Mouse (Mus musculus) activated CD4-positive, CD25-positive, alpha-beta regulatory T cell, adult 4 months (primary cell): ENCODE results near the gene Cnot10. TPM values are rescaled to one million over a fixed set of nuclear protein-coding genes. Genes with fewer than 3 reads are reported as not detected.
A peak's percentile ranks its signal among the peaks of the same experiment; 100 is the strongest.

Experiments used
- ATAC-seq: one replicate; pipeline ENCODE4 v1.8.0; 2017
- polyA plus RNA-seq, 2 experiments: library from polyadenylated mRNA; unstranded; fragments of 100-300 nt; shearing (Covaris generic); gene quantifications; one replicate each; pipeline ENCODE4 v1.2.1; 2017

Gene Cnot10
- polyA plus RNA-seq: 10 to 100 TPM; 20.6 to 27.2 TPM

DNA sequence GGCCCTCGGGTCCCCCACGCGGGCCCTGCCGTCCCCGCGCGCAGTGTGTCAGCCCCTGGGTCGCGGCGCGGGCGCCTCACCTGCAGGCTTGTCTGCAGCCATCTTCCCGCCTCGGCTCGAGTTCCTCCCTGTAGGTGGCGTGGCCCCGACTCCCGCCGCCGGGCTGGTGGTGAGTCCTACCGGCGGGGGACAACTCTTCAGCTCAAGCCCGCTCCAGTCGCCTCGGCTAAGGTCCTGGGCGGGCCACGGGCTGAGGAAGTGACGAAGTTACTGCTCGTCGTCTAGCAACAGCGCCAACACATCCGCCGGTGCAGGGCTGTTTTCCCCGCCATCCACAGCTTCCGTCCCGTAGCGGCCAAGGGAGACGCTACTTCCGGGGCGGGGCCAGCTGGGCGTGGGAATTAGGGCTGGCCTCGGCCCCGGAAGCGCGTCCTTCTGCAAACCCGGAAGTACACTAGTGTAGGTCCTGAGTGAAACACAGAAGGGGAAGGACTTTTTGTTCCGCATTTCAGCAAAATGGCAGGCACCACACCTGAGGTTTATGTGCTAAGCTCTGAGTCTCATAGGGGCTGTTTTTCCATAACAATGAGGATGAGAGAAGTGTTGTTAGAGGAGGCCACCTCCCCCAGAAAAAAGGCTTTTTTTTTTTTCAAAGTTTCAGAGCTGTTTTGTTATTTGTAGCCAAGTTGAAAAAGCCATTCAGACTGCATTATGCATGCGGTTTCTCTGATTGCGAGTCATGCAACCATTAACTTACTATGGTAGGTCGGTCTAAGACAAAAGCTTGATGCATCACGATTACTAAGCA lies at the start of gene Cnot10:
Gene Cnot10 (minus strand): TSS at position 346 of the 808 bp plus-strand sequence.
- peak; percentile 99 for ATAC-seq

DNA sequence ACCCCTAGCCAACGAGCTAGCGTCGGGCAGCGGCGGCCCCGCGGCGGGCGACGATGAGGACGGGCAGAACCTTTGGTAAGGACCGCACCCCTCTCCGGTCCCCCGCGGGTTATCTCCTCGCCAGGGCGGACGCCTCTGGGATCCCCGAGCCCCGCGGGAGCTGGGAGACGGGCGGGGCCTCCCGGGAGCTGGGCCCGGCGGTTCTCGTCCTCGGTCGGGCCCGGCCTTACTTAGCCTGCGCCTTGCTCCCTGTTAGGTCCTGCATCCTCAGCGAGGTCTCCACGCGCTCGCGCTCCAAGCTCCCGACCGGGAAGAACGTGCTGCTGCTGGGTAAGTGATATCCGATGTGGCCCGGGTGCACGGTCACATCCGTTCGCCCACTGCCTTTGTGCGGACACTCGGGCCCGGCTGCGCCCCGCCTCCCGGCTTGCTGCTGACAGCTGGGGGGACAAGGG lies 49.0 kb upstream of the Cnot10 start:
- peak; percentile 41 for ATAC-seq

DNA sequence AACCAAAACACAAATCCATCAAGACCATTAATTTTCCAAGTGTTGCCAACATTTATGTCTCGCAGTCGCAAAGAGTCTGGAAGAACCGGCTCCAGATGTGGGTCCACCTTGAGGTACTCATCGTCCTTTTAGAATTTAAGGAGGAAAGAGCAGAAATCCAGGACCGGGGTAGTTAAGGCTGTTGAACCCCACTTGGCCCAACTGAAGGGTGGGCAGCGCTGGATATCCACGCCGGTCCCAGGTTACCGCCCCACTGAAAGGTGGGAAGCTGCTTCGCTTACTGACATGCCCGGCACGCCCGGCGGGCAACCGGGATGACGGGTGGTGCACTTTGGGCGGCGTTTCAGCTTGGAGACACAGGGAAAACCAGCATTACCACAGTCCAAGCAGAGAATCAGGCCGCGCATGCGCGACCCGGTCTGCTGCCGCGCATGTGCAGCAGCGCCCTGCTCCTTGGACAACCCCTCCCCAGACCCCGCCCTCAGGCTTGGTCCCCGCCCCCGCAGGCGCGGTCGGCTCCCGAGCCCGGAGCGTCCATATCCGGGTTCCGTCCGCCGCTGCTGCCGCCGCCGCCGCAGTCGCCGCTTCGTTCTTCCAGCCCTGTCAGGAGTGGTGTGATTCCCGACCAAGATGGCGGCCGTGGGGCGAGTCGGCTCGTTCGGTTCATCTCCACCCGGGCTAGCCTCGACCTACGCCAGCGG lies 48.4 kb upstream of the Cnot10 start, which contains the start of gene Dync1li1:
Gene Dync1li1 (plus strand): TSS at position 539 of the 701 bp plus-strand sequence.
- peak; percentile 71 for ATAC-seq

- ATAC-seq: no peak
Observed at GRCm38 (mm10) chr9:114687639-114688038, 47.7 kb upstream of the Cnot10 start.

DNA sequence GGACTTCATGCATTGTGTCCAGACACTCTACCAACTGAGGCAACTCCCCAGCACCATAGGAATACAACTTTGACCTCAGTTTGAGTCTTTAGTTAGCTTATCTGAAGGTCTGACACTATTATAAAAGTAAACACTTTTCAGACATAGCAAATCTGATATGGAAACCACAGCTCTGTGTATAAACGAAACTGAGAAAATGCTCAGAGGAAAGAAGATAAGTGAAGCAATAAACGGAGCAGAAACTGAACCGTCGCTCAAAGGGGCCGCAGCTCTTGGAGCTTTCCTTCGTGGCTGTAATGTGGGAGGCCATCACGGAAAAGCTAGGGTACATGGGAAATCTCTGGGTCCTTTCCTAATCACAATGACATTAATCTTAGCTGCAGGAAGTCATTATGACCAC lies 46.3 kb upstream of the Cnot10 start:
- ATAC-seq: no peak

DNA sequence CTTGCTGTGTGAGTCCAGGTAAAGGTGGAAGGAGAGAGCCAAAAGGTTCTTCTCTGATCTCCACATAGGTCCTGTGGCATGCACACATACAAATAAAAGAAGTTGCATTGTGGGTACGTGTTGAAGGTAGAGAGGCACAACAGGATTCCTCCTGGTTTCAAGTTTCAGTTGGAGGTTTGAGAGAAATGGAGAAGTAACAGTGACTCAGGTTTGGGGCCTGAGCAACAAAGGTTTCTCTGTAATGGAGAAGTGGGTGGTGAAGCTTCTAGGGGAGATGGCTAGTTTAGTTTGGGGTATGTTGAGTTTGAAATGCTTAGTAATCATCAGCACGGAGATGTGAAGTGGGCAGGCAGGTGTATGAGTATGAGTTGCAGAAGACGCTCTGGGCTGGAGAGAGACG lies 42.2 kb upstream of the Cnot10 start:
- ATAC-seq: no peak

GRCm38 (mm10) chr9:114680531-114680930 lies 40.5 kb upstream of the Cnot10 start:
- no peak for ATAC-seq

DNA sequence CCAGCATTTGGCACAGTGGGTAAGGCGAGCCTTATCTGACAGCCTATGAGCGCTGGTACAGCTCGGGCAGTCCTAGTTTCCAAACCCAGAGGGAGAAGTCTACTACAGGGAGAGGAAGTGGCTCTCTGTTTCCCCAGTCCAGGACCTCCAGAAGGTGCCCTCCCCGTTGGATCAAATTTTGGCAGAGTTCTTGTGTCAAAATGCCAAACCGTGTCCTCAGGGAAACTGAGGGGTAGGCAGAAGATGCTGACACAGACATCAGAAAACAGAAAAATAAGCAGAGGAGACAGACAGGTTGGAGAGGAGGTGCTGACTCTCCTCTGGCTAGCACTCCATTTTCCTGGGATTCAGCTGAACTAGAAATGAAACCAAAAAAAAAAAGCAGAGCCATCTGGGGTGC lies 40.0 kb upstream of the Cnot10 start:
- no peak for ATAC-seq

DNA sequence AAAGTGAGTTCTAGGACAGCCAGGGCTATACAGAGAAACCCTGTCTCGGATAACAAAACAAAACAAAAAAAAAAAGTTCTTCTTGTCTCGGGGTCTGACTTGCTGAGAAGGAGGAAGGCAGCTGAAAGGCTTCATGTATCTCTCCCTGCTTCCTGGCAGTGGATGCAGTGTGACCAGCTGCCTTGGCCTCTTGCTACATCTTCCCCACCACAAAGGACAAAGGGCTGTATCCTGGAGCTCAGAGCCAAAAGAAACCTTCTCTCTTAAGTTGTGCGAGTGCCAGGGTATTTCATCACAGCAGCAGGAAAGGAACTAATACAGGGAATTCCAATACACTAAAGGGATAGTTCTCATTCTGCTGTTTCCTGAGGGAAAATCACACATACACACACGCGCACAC lies 38.6 kb upstream of the Cnot10 start:
- ATAC-seq: no peak

- ATAC-seq: no peak
Observed at GRCm38 (mm10) chr9:114673626-114674025, 33.6 kb upstream of the Cnot10 start.

- no peak for ATAC-seq
Observed at GRCm38 (mm10) chr9:114672703-114673561, 32.9 kb upstream of the Cnot10 start.

DNA sequence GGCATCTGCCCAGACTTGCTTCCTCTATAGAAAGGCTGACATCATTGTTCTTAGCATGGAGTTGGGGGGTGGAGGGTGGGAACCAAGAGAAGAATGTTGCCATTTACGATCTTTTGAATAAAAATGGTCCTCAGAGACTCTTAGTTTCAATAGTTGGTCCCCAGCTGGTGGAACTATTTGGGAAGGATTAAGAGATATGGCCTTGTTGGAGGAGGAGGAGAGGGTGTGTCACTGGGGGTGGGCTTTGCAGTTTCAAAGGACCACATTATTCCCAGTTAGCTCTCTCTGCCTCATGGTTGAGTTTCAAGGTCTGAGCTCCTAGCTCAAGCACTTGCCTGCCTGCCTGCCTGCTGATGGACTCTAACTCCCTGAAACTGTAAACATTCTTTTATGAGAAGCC lies 32.0 kb upstream of the Cnot10 start:
- ATAC-seq: no peak

- ATAC-seq: no peak
Observed at GRCm38 (mm10) chr9:114669011-114669410, 29.0 kb upstream of the Cnot10 start.

- ATAC-seq: no peak
Observed at GRCm38 (mm10) chr9:114668047-114668446, 28.1 kb upstream of the Cnot10 start.

GRCm38 (mm10) chr9:114666858-114667257 lies 26.9 kb upstream of the Cnot10 start:
- no peak for ATAC-seq

DNA sequence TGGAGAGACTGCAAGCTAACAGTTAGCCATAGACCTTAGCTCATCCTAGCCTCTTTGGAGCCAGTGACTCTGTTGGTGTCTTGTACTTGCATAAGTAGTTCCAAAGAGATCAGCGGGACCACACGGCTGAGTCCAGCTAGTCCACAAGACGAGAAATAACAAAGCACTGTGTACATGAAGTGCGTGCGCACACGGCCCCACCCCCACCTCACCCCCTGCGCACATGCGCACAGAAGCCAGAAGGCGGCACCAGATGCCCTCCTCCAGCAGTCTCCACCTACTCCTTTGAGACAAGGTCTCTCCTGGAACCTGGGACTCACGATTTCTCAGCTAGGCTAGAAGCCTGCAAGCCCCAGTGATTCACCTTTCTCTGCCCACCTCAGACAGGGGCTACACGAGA lies 23.8 kb upstream of the Cnot10 start:
- ATAC-seq: no peak

DNA sequence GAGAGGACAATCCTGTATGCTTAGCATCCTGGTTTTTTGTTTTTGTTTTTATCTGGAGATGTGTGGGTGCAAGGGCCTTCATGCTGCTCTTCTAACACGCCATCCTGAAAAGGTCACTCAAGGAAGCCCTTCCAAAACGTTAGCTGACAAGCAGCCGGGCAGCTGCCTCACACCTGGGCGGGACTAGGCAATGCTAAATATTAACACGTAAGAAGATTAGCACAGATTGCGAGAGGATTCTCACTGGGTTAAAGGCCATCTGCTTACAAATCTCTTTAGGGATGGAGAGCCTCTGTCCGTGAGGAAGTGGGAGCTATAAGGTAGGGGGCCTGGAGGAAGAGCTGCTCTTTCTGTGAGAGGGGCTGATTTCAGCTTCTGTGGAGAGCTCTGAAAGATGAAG lies 22.0 kb upstream of the Cnot10 start:
- no peak for ATAC-seq

- no peak for ATAC-seq
Observed at GRCm38 (mm10) chr9:114660983-114661382, 21.0 kb upstream of the Cnot10 start.

- no peak for ATAC-seq
Observed at GRCm38 (mm10) chr9:114660506-114660905, 20.5 kb upstream of the Cnot10 start.

DNA sequence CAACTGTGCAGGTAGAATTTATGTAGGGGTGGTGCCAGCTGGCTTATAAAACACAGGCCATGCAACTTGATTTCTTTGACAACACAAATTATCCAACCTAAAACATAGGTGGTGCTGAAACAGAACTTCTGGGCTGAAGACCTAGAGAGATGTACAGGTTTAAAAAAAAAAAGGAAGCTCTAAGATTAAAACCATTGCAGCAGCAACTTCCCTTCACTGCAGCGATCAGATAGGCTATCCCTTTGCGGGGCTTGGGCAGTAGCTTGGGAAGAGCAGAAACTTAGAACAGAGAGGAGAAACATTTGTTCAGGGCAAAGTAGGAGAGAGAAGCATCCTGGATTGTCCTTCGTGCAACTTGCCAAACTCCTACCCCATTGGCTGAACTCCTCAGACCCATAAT lies 16.7 kb upstream of the Cnot10 start:
- ATAC-seq: no peak

GRCm38 (mm10) chr9:114655356-114655755 lies 15.4 kb upstream of the Cnot10 start:
- ATAC-seq: no peak

GRCm38 (mm10) chr9:114650938-114651634 lies 11.1 kb upstream of the Cnot10 start:
- peak; percentile 88 for ATAC-seq
